Mouse (Mus musculus): Measurements from ENCODE around the gene Hist1h4m. TPM values are rescaled to one million over a fixed set of nuclear protein-coding genes. Genes with fewer than 3 reads are reported as not detected.
"Not testable (repeated sequence)": the region's sequence is repeated elsewhere in the genome, so short reads cannot be mapped to it uniquely, and the experiment has no call there.

The Hist1h4m gene
- 100 to 1,000 TPM; 185 to 195 TPM for total RNA-seq (2021)
- long read RNA-seq, experiment 1, partial matches to known transcripts: 0 of 1 reads
- long read RNA-seq, experiment 1, other reads (novel, unspliced or antisense): 0 of 1 reads
- long read RNA-seq, experiment 2, partial matches to known transcripts: 0 of 2 reads
- long read RNA-seq, experiment 2, other reads (novel, unspliced or antisense): 0 of 2 reads

- peak in 1 of 2 experiments; percentile 42 for DNase-seq (ENCODE audit: low spot score in 2 of 2)
Observed at GRCm38 (mm10) chr13:21811539-21811938, at the start of gene Hist1h4m. Hist1h4m (plus strand) TSS chr13:21811746.

DNA sequence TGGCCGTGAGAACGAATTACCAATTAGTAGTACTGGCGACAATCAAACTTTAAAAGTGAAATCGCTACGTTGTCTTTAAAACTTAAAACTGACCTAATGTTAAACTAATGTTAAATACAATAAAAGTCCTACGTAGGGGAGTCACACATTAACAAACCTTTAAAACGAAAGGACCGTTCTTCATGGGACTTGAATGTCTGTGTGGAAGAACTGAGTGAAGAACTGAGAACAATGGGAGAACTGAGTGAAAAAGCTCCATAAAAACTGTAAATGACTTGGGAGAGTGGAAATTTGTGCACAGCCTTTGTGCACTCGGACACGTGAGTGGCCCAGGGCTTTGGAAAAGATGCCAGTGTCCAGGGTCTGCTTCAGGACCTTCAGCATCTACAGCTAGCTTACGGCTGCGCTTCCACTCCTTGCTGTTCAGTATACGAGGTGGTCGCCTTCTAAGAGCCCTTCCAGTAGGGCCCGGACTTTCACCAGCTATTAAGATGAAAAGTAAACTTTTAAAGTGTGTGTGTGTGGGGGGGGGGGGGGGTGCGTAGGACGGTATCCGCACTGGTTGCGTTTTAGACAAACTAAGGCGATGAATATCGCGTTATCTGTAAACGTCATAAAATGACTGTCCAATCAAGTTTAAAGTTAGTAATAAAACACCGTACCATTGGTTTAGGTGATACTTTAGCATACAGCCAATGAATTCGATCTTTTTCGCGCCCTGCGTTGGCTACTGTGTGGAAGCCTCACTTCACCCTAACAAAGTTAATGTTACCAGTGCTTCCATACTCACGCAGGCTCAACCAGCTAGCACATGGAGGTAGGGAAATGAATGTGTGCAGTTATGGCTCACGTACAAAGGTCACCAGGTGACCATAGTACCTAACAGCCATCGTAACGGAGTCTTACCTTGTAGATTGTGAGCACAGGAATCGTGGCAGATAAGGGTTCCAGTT lies 32.5 kb upstream of the Hist1h4m start:
- peak; percentile 30 to 36 for DNase-seq (ENCODE audit: low spot score in 2 of 2)

DNA sequence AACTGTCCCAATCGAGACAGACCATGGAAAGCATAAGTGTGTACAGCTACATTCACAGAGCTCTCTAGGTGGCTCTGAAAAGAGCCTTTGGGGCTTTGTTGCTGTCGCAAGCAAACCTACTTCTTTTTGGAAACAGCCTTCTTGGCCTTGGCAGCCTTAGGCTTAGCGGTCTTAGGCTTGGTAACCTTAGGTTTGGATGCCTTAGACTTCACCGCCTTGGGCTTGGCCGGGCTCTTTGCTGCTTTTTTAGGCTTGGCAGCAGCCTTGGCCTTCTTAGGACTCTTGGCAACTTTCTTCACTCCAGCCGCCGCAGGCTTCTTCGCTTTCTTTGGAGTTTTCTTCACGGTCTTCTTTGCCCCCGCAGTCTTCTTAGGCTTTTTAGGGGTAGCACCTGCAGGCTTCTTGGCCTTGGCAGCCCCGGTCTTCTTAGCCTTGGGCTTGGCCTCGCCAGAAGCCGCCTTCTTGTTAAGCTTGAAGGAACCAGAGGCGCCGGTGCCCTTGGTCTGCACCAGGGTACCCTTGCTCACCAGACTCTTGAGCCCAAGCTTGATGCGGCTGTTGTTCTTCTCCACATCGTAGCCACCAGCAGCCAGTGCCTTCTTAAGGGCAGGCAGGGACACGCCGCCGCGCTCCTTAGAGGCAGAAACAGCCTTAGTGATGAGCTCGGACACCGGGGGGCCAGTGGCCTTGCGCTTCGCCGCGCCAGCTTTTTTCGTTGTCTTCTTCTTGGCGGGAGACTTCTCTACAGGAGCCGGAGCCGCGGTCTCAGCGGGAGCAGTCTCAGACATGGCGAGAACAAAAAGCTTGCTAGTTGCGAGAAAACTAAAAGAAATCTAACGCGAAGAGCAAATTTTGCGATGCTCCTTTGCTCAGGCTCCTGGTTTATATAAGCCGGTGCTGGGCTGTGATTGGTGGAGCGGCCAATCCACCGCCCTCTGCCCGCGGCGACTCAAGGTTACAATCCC lies 31.5 kb upstream of the Hist1h4m start, which contains the start of gene Hist1h1b:
Hist1h1b (minus strand) TSS at position 859 of the 965 bp plus-strand sequence.
- peak; percentile 35 to 52 for DNase-seq (ENCODE audit: low spot score in 2 of 2)

DNA sequence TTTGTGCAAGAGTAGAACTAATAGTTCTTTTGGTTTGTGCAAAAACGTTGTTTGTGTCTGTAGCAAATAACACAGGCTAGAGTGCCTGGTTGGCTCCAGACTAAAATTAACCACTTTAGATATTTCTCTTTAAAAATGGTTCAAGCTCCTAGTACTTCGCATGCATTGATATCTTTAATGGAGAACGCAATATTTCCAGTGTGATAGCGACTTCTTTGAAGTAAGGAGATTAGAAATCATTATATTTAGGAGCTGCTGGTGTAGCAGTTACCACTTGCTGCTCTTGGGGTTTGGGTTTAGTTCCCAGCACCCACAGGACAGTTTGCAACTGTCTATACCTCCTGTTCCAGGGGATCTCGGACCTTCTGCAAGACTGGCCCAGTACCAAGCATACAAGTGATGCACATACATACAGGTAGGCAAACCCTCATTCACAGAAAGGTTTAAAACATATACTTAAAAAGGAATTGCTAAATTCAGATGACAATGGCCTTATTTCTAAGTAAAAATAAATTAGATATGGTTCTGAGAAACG lies 30.5 kb upstream of the Hist1h4m start:
- no peak for DNase-seq (ENCODE audit: low spot score in 2 of 2)

DNA sequence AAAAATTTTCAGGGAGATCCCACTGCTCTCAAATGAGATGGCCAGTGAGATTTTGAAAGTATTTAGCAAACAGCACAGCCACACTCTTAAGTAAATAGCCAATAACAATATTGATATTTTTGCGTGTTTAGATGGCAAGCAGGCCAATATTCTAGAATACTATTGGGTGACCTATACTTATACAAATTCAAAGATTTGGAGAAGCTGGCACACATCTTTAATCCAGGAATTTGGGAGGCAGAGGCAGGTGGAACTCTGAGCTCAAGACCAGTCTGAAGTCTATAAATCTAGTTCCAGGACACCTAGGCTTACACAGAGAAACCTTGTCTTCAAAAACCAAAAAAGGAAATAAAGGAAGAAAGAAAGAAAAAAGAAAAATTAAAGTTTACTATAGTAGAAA lies 29.9 kb upstream of the Hist1h4m start:
- DNase-seq (ENCODE audit: low spot score in 2 of 2): no peak

GRCm38 (mm10) chr13:21782361-21783254 lies 28.9 kb upstream of the Hist1h4m start:
- DNase-seq (ENCODE audit: low spot score in 2 of 2): not testable (repeated sequence)

DNA sequence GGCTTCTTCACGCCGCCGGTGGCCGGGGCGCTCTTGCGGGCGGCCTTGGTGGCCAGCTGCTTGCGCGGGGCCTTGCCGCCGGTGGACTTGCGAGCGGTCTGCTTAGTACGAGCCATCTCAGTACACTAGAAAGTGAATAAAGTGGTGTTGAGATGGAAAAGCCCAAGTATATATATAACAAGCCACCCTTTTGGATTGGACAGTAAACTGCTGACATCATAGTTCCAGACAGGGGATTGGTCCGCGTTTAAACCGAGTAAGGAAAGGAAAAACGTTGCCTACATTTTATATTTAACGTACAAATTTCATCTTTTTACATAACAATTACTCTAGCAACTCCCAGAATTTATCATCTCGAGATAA lies 28.3 kb upstream of the Hist1h4m start, which contains the start of gene Hist1h3i:
Hist1h3i (minus strand) TSS at position 116 of the 363 bp plus-strand sequence.
- DNase-seq (ENCODE audit: low spot score in 2 of 2): peak in 1 of 2 experiments; percentile 45

DNA sequence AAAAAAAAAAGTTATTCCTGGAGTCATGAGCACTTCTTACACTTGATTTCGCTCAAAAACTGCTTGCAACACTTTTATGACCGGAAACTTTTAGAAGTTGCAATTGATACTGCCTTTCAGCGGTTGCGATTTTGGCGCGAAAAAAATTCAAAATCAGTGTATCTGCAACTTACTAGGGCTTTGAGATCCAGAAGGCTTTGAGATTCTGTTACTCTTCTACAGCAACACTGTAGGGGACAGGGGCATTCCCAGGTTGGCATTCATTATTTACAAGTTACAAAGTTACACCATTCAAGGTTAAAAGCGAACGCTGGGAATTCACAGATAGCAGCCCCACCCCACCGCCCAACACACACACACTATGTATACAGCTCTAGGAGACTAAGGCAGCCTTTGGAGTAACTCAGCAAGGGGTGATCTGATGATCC lies 27.8 kb upstream of the Hist1h4m start:
- no peak for DNase-seq (ENCODE audit: low spot score in 2 of 2)

- DNase-seq (ENCODE audit: low spot score in 2 of 2): no peak
Observed at GRCm38 (mm10) chr13:21784311-21784710, 27.2 kb upstream of the Hist1h4m start.

DNA sequence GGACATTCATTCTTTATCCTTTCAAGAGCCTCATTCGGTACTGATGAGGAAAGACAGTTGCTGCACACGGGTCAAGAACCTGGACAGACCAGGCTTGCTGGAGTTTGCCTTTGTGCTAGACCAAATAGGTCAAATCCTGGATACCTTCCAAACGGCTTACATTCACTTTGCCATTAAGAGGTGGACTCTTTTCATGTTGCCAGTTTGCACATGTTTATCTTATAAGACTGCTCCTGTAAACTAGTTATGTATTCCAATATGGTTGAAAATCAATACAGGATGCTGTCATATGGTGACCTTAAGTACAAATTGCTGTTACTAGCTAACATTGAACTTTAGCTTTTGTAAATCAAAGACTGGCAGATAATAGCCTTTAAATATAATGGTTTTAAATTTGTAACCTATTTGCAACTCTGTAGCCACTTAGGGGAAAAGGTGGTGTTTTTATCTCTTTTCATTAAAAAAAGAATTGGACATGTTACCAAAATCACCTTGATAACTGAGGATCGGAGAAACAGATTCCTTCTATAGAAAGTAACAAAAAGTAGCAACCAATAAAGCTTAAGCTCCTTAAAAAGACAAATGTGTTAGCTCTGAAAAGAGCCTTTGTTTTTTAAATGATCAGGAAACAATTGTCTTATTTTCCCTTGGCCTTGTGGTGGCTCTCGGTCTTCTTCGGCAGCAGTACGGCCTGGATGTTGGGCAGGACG lies 25.2 kb upstream of the Hist1h4m start:
- DNase-seq (ENCODE audit: low spot score in 2 of 2): no peak

- peak; percentile 59 to 72 for DNase-seq (ENCODE audit: low spot score in 2 of 2)
Observed at GRCm38 (mm10) chr13:21786899-21787629, 24.5 kb upstream of the Hist1h4m start, which contains the start of the genes Hist1h2an and Hist1h2bp. Hist1h2an (minus strand) TSS chr13:21787218. Hist1h2bp (plus strand) TSS chr13:21787461.

- DNase-seq (ENCODE audit: low spot score in 2 of 2): no peak
Observed at GRCm38 (mm10) chr13:21787760-21788593, 23.6 kb upstream of the Hist1h4m start.

DNA sequence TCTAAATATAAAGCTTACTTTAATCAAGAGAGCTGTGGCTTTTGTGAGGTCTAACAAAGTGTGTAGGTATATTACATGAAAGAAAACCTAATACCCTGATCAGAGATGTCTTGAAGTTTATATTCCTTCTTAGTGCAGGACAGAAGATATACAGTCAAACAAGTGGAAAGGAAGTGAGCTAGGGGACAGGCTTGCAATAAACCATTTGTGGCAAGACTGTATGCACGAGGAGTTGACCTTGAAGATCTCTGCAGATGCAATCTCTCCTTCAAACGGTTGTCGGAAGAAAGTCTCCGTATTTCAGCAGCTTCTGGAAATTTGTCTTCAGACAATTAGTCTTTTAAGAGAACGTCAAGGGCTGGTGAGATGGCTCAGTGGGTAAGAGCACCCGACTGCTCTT lies 21.6 kb upstream of the Hist1h4m start:
- DNase-seq (ENCODE audit: low spot score in 2 of 2): no peak

GRCm38 (mm10) chr13:21790601-21791283 lies 20.8 kb upstream of the Hist1h4m start:
- no peak for DNase-seq (ENCODE audit: low spot score in 2 of 2)

GRCm38 (mm10) chr13:21795584-21795983 lies 16.0 kb upstream of the Hist1h4m start:
- no peak for DNase-seq (ENCODE audit: low spot score in 2 of 2)

DNA sequence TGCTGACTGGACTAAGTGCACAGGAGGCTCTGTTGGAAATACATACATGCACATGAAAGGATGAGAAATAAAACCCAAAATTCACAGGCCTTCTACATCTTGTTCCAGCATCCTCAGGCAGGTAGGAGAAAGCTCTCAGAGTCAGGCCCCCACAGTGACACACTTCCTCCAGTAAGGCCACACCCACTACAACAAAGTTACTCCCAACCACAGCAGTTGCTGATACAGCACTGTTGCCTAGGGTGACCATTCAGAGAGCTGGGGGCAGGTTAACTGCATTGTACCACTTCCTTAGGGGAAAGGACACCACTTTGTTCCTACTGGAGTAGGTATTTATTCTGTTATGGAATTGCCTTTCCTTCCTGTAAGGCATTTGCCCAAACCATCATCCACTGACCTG lies 14.4 kb upstream of the Hist1h4m start:
- not testable (repeated sequence) for DNase-seq (ENCODE audit: low spot score in 2 of 2)

GRCm38 (mm10) chr13:21803058-21803457 lies 8.5 kb upstream of the Hist1h4m start:
- not testable (repeated sequence) for DNase-seq (ENCODE audit: low spot score in 2 of 2)
